Mouse (Mus musculus) CH12.LX (cell line): ENCODE results near the gene Kdm4b. TPM values are rescaled to one million over a fixed set of nuclear protein-coding genes. Genes with fewer than 3 reads are reported as not detected.

Experiments used
- DNase-seq: peaks from one replicate; pipeline ENCODE4 v3.0.0-alpha.2; 2013; ENCODE audit errors: extremely low read depth
- H3K27ac ChIP-seq: 2 replicates; pipeline ENCODE4 v1.5.1; 2012; ENCODE audit warnings: low read depth, mild to moderate bottlenecking, control low read depth, moderate library complexity; ENCODE audit not compliant: insufficient read depth
- H3K27me3 ChIP-seq: replicated peaks from 2 replicates; pipeline ENCODE3; 2012; ENCODE audit warnings: inconsistent platforms
- H3K36me3 ChIP-seq, 2 experiments: replicated peaks in 1 of 2; 2 replicates each; pipeline versions ENCODE3 to v1.6.1; 2012; ENCODE audit warnings: inconsistent platforms in 1 of 2, low read length in 1 of 2, mild to moderate bottlenecking in 1 of 2, mixed read lengths in 1 of 2, moderate library complexity in 1 of 2; ENCODE audit not compliant: control insufficient read depth in 1 of 2, insufficient read depth in 1 of 2
- H3K4me1 ChIP-seq, 2 experiments: 2 replicates each; pipeline ENCODE4 v1.6.1; 2012; ENCODE audit warnings: inconsistent platforms in 1 of 2, moderate library complexity in 1 of 2; ENCODE audit not compliant: insufficient read depth in 2 of 2, control insufficient read depth in 1 of 2
- H3K4me2 ChIP-seq: 2 replicates; pipeline ENCODE4 v1.6.1; 2012; ENCODE audit warnings: low read depth, mild to moderate bottlenecking, control low read depth; ENCODE audit not compliant: poor library complexity, insufficient read depth, severe bottlenecking
- H3K4me3 ChIP-seq, 3 experiments: fragments of 150-350 bp in 1 of 3; sonication (generic) in 1 of 3; replicated peaks in 1 of 3; 2 replicates each; pipeline versions ENCODE3 to v1.5.1; 2011 to 2012; ENCODE audit warnings: low read depth in 2 of 3, low read length in 2 of 3, mild to moderate bottlenecking in 2 of 3, moderate library complexity in 2 of 3, control low read depth in 1 of 3, improper control_type of control experiment in 1 of 3, inconsistent platforms in 1 of 3, mixed read lengths in 1 of 3; ENCODE audit not compliant: poor library complexity in 1 of 3
- H3K79me2 ChIP-seq: replicated peaks from 2 replicates; pipeline ENCODE4 v1.6.1; 2012; ENCODE audit warnings: mild to moderate bottlenecking, moderate library complexity; ENCODE audit not compliant: control insufficient read depth, poor library complexity, insufficient read depth, severe bottlenecking; ENCODE audit errors: extremely low read depth
- H3K9ac ChIP-seq: 2 replicates; pipeline ENCODE4 v1.6.1; 2012; ENCODE audit warnings: low read depth, mild to moderate bottlenecking, control low read depth, moderate library complexity; ENCODE audit not compliant: insufficient read depth
- H3K9me3 ChIP-seq: replicated peaks from 2 replicates; pipeline ENCODE3; 2012; ENCODE audit warnings: low read length, inconsistent platforms, mixed read lengths
- CHD2 ChIP-seq: IDR thresholded peaks from 2 replicates; pipeline ENCODE4 v1.6.1; 2011; ENCODE audit warnings: low read length, improper control_type of control experiment
- CTCF ChIP-seq, 2 experiments: IDR thresholded peaks in 1 of 2; conservative IDR thresholded peaks in 1 of 2; 2 replicates each; pipeline ENCODE4 v1.5.1; 2011 to 2012; ENCODE audit warnings: low read depth in 2 of 2, low read length in 2 of 2, improper control_type of control experiment in 1 of 2, inconsistent platforms in 1 of 2, mild to moderate bottlenecking in 1 of 2, moderate library complexity in 1 of 2
- ELF1 ChIP-seq: IDR thresholded peaks from 2 replicates; pipeline ENCODE4 v1.6.1; 2014; ENCODE audit warnings: low read depth, mild to moderate bottlenecking, inconsistent platforms, low read length, improper control_type of control experiment
- EP300 ChIP-seq: IDR thresholded peaks from 2 replicates; pipeline ENCODE4 v1.6.1; 2011; ENCODE audit warnings: low read length, improper control_type of control experiment
- ETS1 ChIP-seq: conservative IDR thresholded peaks from 2 replicates; pipeline ENCODE4 v1.6.1; 2012; ENCODE audit warnings: low read depth, mild to moderate bottlenecking, inconsistent platforms, low read length, improper control_type of control experiment, moderate library complexity
- HCFC1 ChIP-seq: IDR thresholded peaks from 2 replicates; pipeline ENCODE4 v1.6.1; 2012; ENCODE audit warnings: low read depth, mild to moderate bottlenecking, inconsistent platforms, low read length, improper control_type of control experiment
- JUN ChIP-seq: IDR thresholded peaks from 2 replicates; pipeline ENCODE4 v1.6.1; 2011; ENCODE audit warnings: low read depth, mild to moderate bottlenecking, low read length, improper control_type of control experiment, moderate library complexity; ENCODE audit not compliant: insufficient read depth
- JUND ChIP-seq: conservative IDR thresholded peaks from 2 replicates; pipeline ENCODE4 v1.6.1; 2011; ENCODE audit warnings: low read depth, low read length, improper control_type of control experiment
- KAT2A ChIP-seq: IDR thresholded peaks from 2 replicates; pipeline ENCODE4 v1.6.1; 2012; ENCODE audit warnings: low read length, improper control_type of control experiment, inconsistent platforms; ENCODE audit not compliant: insufficient replicate concordance
- MAX ChIP-seq: IDR thresholded peaks from 2 replicates; pipeline ENCODE4 v1.6.1; 2011; ENCODE audit warnings: low read length, improper control_type of control experiment
- MEF2A ChIP-seq: IDR thresholded peaks from 2 replicates; pipeline ENCODE4 v1.6.1; 2014; ENCODE audit warnings: low read depth, mild to moderate bottlenecking, inconsistent platforms, low read length, improper control_type of control experiment, borderline replicate concordance
- NRF1 ChIP-seq: IDR thresholded peaks from 2 replicates; pipeline ENCODE4 v1.6.1; 2014; ENCODE audit warnings: low read depth, mild to moderate bottlenecking, inconsistent platforms, low read length, improper control_type of control experiment, moderate library complexity
- POLR2AphosphoS2 ChIP-seq: IDR thresholded peaks from 2 replicates; pipeline ENCODE4 v1.6.1; 2011; ENCODE audit warnings: low read depth, low read length, improper control_type of control experiment
- RCOR1 ChIP-seq: conservative IDR thresholded peaks from 2 replicates; pipeline ENCODE4 v1.6.1; 2012; ENCODE audit warnings: low read depth, mild to moderate bottlenecking, inconsistent platforms, low read length, improper control_type of control experiment
- SIN3A ChIP-seq: IDR thresholded peaks from 2 replicates; pipeline ENCODE4 v1.6.1; 2012; ENCODE audit warnings: low read length, improper control_type of control experiment, inconsistent platforms
- SMC3 ChIP-seq: IDR thresholded peaks from 2 replicates; pipeline ENCODE4 v1.6.1; 2011; ENCODE audit warnings: low read depth, low read length, improper control_type of control experiment
- TCF12 ChIP-seq: IDR thresholded peaks from 2 replicates; pipeline ENCODE4 v1.6.1; 2014; ENCODE audit warnings: low read depth, mild to moderate bottlenecking, inconsistent platforms, low read length, improper control_type of control experiment
- UBTF ChIP-seq: IDR thresholded peaks from 2 replicates; pipeline ENCODE4 v1.6.1; 2012; ENCODE audit warnings: low read depth, mild to moderate bottlenecking, inconsistent platforms, low read length, improper control_type of control experiment, moderate library complexity
- USF1 ChIP-seq: IDR thresholded peaks from 2 replicates; pipeline ENCODE4 v1.6.1; 2014; ENCODE audit warnings: low read depth, mild to moderate bottlenecking, inconsistent platforms, low read length, improper control_type of control experiment
- USF2 ChIP-seq: conservative IDR thresholded peaks from 2 replicates; pipeline ENCODE4 v1.6.1; 2011; ENCODE audit warnings: low read depth, low read length, improper control_type of control experiment
- ZKSCAN1 ChIP-seq: IDR thresholded peaks from 2 replicates; pipeline ENCODE4 v1.6.1; 2012; ENCODE audit warnings: low read depth, inconsistent platforms, low read length, improper control_type of control experiment, borderline replicate concordance
- ZMIZ1 ChIP-seq: IDR thresholded peaks from 2 replicates; pipeline ENCODE4 v1.6.1; 2012; ENCODE audit warnings: low read depth, mild to moderate bottlenecking, inconsistent platforms, low read length, improper control_type of control experiment
- ZNF384 ChIP-seq: IDR thresholded peaks from 2 replicates; pipeline ENCODE4 v1.6.1; 2012; ENCODE audit warnings: low read depth, low read length, improper control_type of control experiment, inconsistent platforms
- dilution Hi-C: fragments of 300-500 bp; cut with MboI; formaldehyde crosslinking; loops from 2 replicates; pipeline ENCODE4 v1.14.3; 2020; ENCODE audit warnings: low sequenced_read_pairs; ENCODE audit not compliant: extremely low pct_unique_long_range_greater_than_20kb, extremely low pct_ligation_motif_present
- in situ Hi-C: fragments of 300-500 bp; cut with MboI; formaldehyde crosslinking; loops from 3 replicates; pipeline ENCODE4 v1.14.3; 2019; ENCODE audit warnings: low sequenced_read_pairs, low pct_ligation_motif_present, low pct_unique_long_range_greater_than_20kb, mixed read lengths
- polyA plus RNA-seq: library from polyadenylated mRNA; unstranded; fragments of >175 nt; gene quantifications from 2 replicates; pipeline ENCODE4 v1.2.1, GENCODE M21; 2012; ENCODE audit warnings: low read depth; ENCODE audit not compliant: insufficient read length
- total RNA-seq, 2 experiments: library from RNA; depleted of rRNA; stranded (reverse); fragments of 300-350 nt in 1 of 2; fragments of >200 nt in 1 of 2; gene quantifications; 2 replicates each; pipeline ENCODE4 v1.2.3; 2012 to 2014

Gene Kdm4b
- total and polyA plus RNA-seq, 3 experiments, result 12.3 to 19.5 (median 14.2) TPM

DNA sequence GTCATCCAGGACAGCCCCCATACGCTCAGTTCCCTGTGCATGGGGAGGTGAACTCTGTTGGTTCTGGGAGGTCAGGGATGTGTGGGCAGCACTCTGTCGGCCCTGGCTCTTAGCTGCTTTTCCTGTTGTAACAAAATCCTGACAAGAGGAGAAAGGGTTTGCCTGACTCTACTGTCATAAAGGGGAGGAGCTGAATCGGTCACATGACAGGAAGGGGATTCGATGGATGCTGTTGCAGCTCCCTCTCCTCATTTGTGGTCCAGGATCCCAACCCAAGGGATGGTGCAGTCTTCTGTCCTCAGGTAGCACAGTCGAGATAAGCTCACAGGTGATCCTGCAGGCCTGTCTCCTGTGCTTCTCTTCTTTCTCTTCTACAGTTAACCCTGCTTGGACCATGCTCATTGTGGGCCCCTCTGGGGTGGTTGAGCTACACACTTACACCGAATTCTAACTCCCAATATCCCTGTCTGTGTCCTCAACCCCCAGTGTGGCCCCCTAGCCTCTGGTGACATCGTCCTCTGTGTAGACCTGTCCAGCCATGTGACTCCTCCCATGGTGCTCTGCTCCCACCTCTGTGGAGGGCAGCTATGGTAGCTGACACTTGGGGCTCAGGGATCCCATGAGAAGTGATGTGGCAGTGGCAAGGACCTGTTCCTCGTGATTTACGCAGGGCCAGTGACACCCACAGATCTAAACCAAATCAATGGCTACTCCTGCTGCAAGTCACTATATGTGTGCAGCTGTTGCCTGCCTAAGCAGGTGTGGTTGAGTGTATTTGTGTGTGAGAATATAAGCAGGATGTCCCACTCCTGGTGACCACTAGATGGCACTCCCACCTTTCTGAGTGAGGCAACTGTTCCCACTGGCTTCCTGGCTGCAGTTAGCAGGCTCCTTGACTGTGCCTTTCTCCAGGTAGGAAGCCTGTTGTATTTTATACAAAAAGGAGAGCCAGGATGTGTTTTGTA, 31.3 kb downstream of the Kdm4b start (continued):
- TF ChIP-seq NRF1 (no peak), USF1 (no peak; the same call in 1 of the 2 replicates), MEF2A (no peak), JUN (no peak), CTCF (conservative IDR thresholded peaks at IDR 0.05 in 1 of 2, IDR thresholded peaks at IDR 0.05 in 1 of 2; ENCODE audit: low read depth in 2 of 2, low read length in 2 of 2) (peak; percentile 87 to 98), ZMIZ1 (no peak), SIN3A (0 out of 2 replicates have a peak, but pooled peaks have one; percentile 38), POLR2AphosphoS2 (no peak), ZNF384 (no peak), KAT2A (no peak), UBTF (no peak), HCFC1 (no peak; the same call in 1 of the 2 replicates), EP300 (no peak), TCF12 (no peak)

DNA sequence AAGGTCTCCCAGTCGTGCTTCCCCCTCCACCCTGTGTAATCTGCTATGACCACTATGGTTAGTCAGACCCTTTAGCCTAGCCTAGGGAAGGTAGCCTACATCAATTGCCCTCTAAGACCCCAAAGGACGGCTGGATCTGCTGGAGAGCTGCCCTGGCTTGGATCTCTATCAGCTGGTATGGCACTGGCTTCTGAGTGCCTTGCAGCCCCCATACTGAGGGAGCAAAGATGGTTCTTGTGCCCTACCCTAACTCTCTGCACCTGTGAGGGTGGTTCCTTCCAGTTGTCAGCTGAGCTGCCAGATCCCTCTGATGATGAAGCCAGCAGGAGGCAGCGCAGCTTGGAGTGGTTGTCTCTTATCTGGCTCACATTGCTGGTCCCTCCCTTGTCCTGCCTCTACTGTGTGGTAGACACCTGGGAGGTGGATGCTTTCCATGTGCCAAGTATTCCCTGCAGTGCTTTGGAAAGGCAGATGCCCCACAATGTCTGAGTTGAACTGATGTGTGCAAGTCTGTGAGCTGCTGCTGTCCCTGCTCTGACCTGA, 33.4 kb downstream of the Kdm4b start:
- Histone ChIP-seq H3K79me2 (no peaks in the 10 kb centered on the region), H3K36me3 (peaks cover 13 to 83% of the 10 kb centered on the region in 2 experiments), H3K4me1 (peaks cover 4 to 28% of the 10 kb centered on the region in 2 experiments; a peak in 2 of 4 replicates), H3K9ac (no peak overlapping the region), H3K4me2 (no peak overlapping the region), H3K27ac (no peak overlapping the region), H3K27me3 (no peaks in the 10 kb centered on the region), H3K4me3 (no peak overlapping the region), H3K9me3 (no peaks in the 10 kb centered on the region)
- no peak for DNase-seq
- dilution Hi-C loops, result no loop called here
- TF ChIP-seq JUND (no peak), TCF12 (no peak), ETS1 (no peak), NRF1 (no peak), CHD2 (no peak), SMC3 (peak; percentile 21; the same call in 1 of the 2 replicates), ELF1 (no peak), USF2 (no peak), KAT2A (no peak), MAX (no peak), ZKSCAN1 (no peak), USF1 (no peak), RCOR1 (no peak), CTCF (conservative IDR thresholded peaks at IDR 0.05 in 1 of 2, IDR thresholded peaks at IDR 0.05 in 1 of 2; ENCODE audit: low read depth in 2 of 2, low read length in 2 of 2) (peak in 1 of 2 experiments; percentile 27; a peak in 2 of 4 replicates), EP300 (no peak)
- in situ Hi-C loops, result loop anchor here (5.0 kb wide), 1 partner anchor 193 kb away; the partner anchor contains the start of gene Gm20219
